Comparison of ENCODE assay signal across 8 mouse cellular contexts in the genomic region with DNA sequence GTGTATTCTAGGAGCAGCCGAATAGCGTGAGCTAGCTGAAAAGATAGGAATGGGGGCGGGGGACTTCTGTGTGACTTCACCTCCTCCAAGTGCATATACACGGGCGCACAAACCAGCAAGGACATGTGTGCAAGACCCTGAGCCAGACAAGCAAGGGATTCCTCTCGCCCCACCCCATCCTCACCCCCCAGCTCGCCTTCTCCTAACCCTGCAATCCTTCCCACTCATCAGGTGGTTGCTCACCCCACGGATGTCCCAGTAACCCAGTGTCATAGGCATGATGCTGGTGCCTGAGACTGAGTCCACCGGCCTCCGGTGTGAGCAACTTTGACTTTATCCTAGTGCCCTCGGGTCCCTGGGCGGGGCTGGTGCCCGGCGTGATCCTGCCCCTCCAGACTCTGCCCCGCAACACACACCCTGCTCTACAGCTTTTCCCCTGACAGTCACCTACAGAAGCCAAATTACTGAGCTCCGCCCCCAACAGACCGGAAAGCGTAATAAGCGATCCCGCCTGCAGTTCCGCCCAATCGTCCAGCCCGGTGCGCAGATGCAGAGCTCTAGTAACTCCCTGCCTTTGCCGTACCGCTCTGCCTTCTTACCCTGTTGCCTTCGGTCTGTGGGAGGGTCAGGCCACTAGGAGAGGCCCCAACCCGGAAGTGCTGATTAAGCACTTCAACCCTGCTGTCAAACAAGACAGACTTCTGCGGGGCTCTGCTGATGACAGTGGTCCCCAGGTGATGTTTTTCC. TPM values are rescaled to one million over a fixed set of nuclear protein-coding genes. Genes with fewer than 3 reads are reported as not detected.
DNase-seq lines count a peak whose midpoint lies in the region; ATAC-seq and TF ChIP-seq lines count a peak whose summit lies in the region.

TSS of gene Gstm4 (minus strand) at position 501 of the 747 bp plus-strand sequence.

- peak; percentile 59; the same call in 1 of the 2 replicates for TF ChIP-seq POLR2A in liver, adult 2 months (IDR thresholded peaks at IDR 0.05; ENCODE audit: extremely low read depth, insufficient read depth, low read length)

- peaks cover 10% of the 10 kb centered on the region for H3K4me1 ChIP-seq in heart, embryonic 13.5 days
- peaks cover 10% of the 10 kb centered on the region; the same call in 1 of the 2 replicates for H3K4me1 ChIP-seq in kidney, postnatal 0 days (replicated peaks; ENCODE audit: insufficient read depth, low read length)
- H3K4me1 ChIP-seq in liver, adult 2 months (ENCODE audit: control insufficient read depth, insufficient read depth, low read length) = peaks cover 32% of the 10 kb centered on the region

- peak within 1 kb of the TSS; percentile 72 for H3K4me2 ChIP-seq in heart, embryonic 13.5 days
- peak within 1 kb of the TSS; percentile 88 for H3K4me2 ChIP-seq in kidney, postnatal 0 days (ENCODE audit: low read length)

- H3K27me3 ChIP-seq in heart, embryonic 13.5 days (replicated peaks) = no peaks in the 10 kb centered on the region
- no peaks in the 10 kb centered on the region for H3K27me3 ChIP-seq in kidney, postnatal 0 days (ENCODE audit: insufficient read depth, low read length)
- no peaks in the 10 kb centered on the region for H3K27me3 ChIP-seq in liver, adult 2 months (ENCODE audit: control insufficient read depth, insufficient read depth, low read length)

- no peaks in the 10 kb centered on the region for H3K9me3 ChIP-seq in heart, embryonic 13.5 days
- no peaks in the 10 kb centered on the region for H3K9me3 ChIP-seq in kidney, postnatal 0 days (replicated peaks; ENCODE audit: low read length)

- peak within 1 kb of the TSS; percentile 65 for H3K4me3 ChIP-seq in heart, embryonic 13.5 days
- H3K4me3 ChIP-seq in kidney, postnatal 0 days (replicated peaks; ENCODE audit: low read depth, low read length) = peak within 1 kb of the TSS; percentile 50
- peak within 1 kb of the TSS; percentile 49 for H3K4me3 ChIP-seq in liver, adult 2 months (ENCODE audit: insufficient read depth, low read depth, low read length)

- H3K79me2 ChIP-seq in liver, adult 2 months (ENCODE audit: control insufficient read depth, insufficient read depth, low read length) = no peaks in the 10 kb centered on the region

- peak; percentile 32; the same call in 1 of the 2 replicates for TF ChIP-seq CTCF in kidney, postnatal 0 days (IDR thresholded peaks at IDR 0.05; ENCODE audit: low read depth)
- TF ChIP-seq CTCF in liver, adult 2 months (IDR thresholded peaks at IDR 0.05; ENCODE audit: low read depth, low read length) = 0 out of 2 replicates have a peak, but pooled peaks have one; percentile 5

- WGBS in heart, embryonic 13.5 days = 4% methylated on average over 29 of the region's 29 CpGs
- 7% methylated on average over 29 of the region's 29 CpGs for WGBS in kidney, postnatal 0 days
- whole genome bisulfite sequencing in liver, adult 2 months = 5% methylated on average over 29 of the region's 29 CpGs

- H3K36me3 ChIP-seq in heart, embryonic 13.5 days = no peaks in the 10 kb centered on the region
- no peaks in the 10 kb centered on the region for H3K36me3 ChIP-seq in kidney, postnatal 0 days (ENCODE audit: insufficient read depth, low read length)
- H3K36me3 ChIP-seq in liver, adult 2 months (ENCODE audit: control insufficient read depth, insufficient read depth, low read length) = no peaks in the 10 kb centered on the region

- H3K9ac ChIP-seq in heart, embryonic 13.5 days = peak within 1 kb of the TSS; percentile 79
- peak within 1 kb of the TSS; percentile 66 for H3K9ac ChIP-seq in kidney, postnatal 0 days (ENCODE audit: low read depth, low read length)
- H3K9ac ChIP-seq in liver, adult 2 months (ENCODE audit: low read depth, low read length) = peak within 1 kb of the TSS; percentile 57

- H3K27ac ChIP-seq in heart, embryonic 13.5 days (replicated peaks) = peak within 1 kb of the TSS; percentile 74
- peak within 1 kb of the TSS; percentile 63 for H3K27ac ChIP-seq in kidney, postnatal 0 days
- peak within 1 kb of the TSS; percentile 82 for H3K27ac ChIP-seq in liver, adult 2 months (replicated peaks; ENCODE audit: insufficient read depth, low read depth, low read length)

- ATAC-seq in CD4-positive, CD25-positive, alpha-beta regulatory T cell, adult 4 months = peak; percentile 99
- ATAC-seq in heart, embryonic 13.5 days (ENCODE audit: extremely low read depth, insufficient number of reproducible peaks, low FRiP score, low TSS enrichment) = peak; percentile 85
- peak; percentile 93 for ATAC-seq in kidney, postnatal 0 days (replicated peaks; ENCODE audit: low FRiP score, low read depth)
- peak; percentile 94 for ATAC-seq in monocyte, adult 5-6 weeks (replicated peaks; ENCODE audit: insufficient number of reproducible peaks, low FRiP score, low TSS enrichment, poor library complexity, severe bottlenecking)

- DNase-seq in c-Kit-positive CD71-negative TER-119-negative erythroid progenitor cells, embryonic 14.5 days (ENCODE audit: low read depth) = peak; percentile 80
- DNase-seq in fibroblast of lung, adult 2 months (ENCODE audit: low read depth) = peak; percentile 59
- DNase-seq in kidney, postnatal 0 days (ENCODE audit: low spot score) = peak; percentile 95
- peak; percentile 96 for DNase-seq in liver, adult 2 months (ENCODE audit: extremely low read depth, low read depth, low spot score)
- peak; percentile 88 to 91 for DNase-seq in spleen, postnatal 36 days (ENCODE audit: low spot score in 2 of 2)

RNA-seq across cellular contexts. Expression of gene Gstm4, which starts in this region (rescaled TPM):
- polyA plus RNA-seq in CD4-positive, CD25-positive, alpha-beta regulatory T cell, adult 4 months (2017; shearing (Covaris generic)) = 1 to 10 TPM; 4.4 to 5.7 TPM
- polyA plus RNA-seq in heart, embryonic 13.5 days (2015; fragmentation: Nextera tagmentation; extraction: Ambion mirVana) = 15.2 and 16.4 TPM in 2 replicates
- polyA plus RNA-seq in kidney, postnatal 0 days (2015; fragmentation: Nextera tagmentation; extraction: Ambion mirVana) = 21.8 and 22.1 TPM in 2 replicates
- total RNA-seq in liver, adult 2 months (2014; rRNA removed) = 19.8 and 26.5 TPM in 2 replicates
- polyA plus RNA-seq in liver, adult 2 months (2012; rRNA removed) = 86.0 and 98.9 TPM in 2 replicates
- total RNA-seq in monocyte, adult 5-6 weeks (2017) = 7.4 to 12.4 TPM (median 8.4 TPM) in 3 replicates

Comparison
In these comparisons a context has a peak if more than half of its experiments do, and no peak if none do; other contexts are left out.
1. Peak in every context shown above with its lines: DNase-seq, ATAC-seq, H3K4me3 ChIP-seq and H3K27ac ChIP-seq.